In the genomic region with DNA sequence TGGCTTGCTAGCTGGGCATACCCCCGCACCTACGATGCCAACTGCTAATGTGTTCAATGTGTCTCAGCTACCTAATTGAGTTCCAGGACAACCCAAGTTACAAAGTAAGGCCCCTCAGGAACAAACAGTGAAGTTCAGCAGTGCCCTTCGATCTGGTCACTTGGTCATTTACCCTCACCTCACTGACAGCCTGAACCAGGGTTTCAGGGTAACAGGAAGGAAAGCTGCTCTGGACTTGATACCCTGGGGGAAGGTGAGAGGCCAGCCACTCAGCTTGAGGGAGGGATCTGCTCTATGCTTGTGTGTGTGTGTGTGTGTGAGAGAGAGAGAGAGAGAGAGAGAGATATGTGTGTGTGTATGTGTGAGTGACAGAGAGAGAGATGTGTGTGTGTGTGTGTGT, we compare ENCODE assay signal across 25 mouse cellular contexts. TPM values are rescaled to one million over a fixed set of nuclear protein-coding genes. Genes with fewer than 3 reads are reported as not detected.
DNase-seq lines count a peak whose midpoint lies in the region; ATAC-seq lines count a peak whose summit lies in the region.
"Had no signal": no experiment of that assay in that cellular context is flagged by ENCODE, and none has a peak within 500 bp of the region (broad histone marks: within the 10 kb centered on the region; RNA-seq: fewer than 3 reads in every experiment).

No protein-coding gene starts in this region.

- H3K9me3 ChIP-seq in forebrain, embryonic 11.5 days (ENCODE audit: control insufficient read depth, low read length) = no peaks in the 10 kb centered on the region
- H3K9me3 ChIP-seq in forebrain, embryonic 12.5 days = no peaks in the 10 kb centered on the region
- H3K9me3 ChIP-seq in hindbrain, embryonic 10.5 days = no peaks in the 10 kb centered on the region
- no peaks in the 10 kb centered on the region for H3K9me3 ChIP-seq in hindbrain, embryonic 11.5 days (ENCODE audit: control insufficient read depth, low read length)
- no peaks in the 10 kb centered on the region for H3K9me3 ChIP-seq in liver, embryonic 13.5 days (replicated peaks)
- H3K9me3 ChIP-seq: forebrain, embryonic 15.5 days; G1E; limb, embryonic 13.5 days; stomach, embryonic 15.5 days had no signal

- H3K36me3 ChIP-seq in forebrain, embryonic 11.5 days (ENCODE audit: control insufficient read depth, insufficient read depth, low read length) = no peaks in the 10 kb centered on the region
- H3K36me3 ChIP-seq in forebrain, embryonic 12.5 days (replicated peaks) = no peaks in the 10 kb centered on the region
- no peaks in the 10 kb centered on the region for H3K36me3 ChIP-seq in hindbrain, embryonic 10.5 days
- H3K36me3 ChIP-seq in hindbrain, embryonic 11.5 days (ENCODE audit: control insufficient read depth, insufficient read depth, low read length) = no peaks in the 10 kb centered on the region
- no peaks in the 10 kb centered on the region for H3K36me3 ChIP-seq in liver, embryonic 13.5 days
- H3K36me3 ChIP-seq: forebrain, embryonic 15.5 days; limb, embryonic 13.5 days; stomach, embryonic 15.5 days had no signal

- no peak overlapping the region for H3K4me3 ChIP-seq in forebrain, embryonic 11.5 days (ENCODE audit: low read depth, low read length)
- no peak overlapping the region for H3K4me3 ChIP-seq in forebrain, embryonic 12.5 days (replicated peaks)
- no peak overlapping the region for H3K4me3 ChIP-seq in hindbrain, embryonic 10.5 days
- no peak overlapping the region for H3K4me3 ChIP-seq in hindbrain, embryonic 11.5 days (ENCODE audit: low read depth, low read length)
- no peak overlapping the region for H3K4me3 ChIP-seq in liver, embryonic 13.5 days (replicated peaks)
- H3K4me3 ChIP-seq: forebrain, embryonic 15.5 days; left cerebral cortex, adult 2 months; limb, embryonic 13.5 days; stomach, embryonic 15.5 days had no signal

- peak; percentile 46 for DNase-seq in forebrain, embryonic 11.5 days (ENCODE audit: low spot score)
- DNase-seq in hindbrain, embryonic 10.5 days (ENCODE audit: low spot score) = no peak
- no peak for DNase-seq in hindbrain, embryonic 11.5 days (ENCODE audit: low spot score)
- no peak for DNase-seq in liver, embryonic 13.5 days
- DNase-seq in liver = no peak
- DNase-seq in spleen, adult 18-20 months = no peak
- DNase-seq: adrenal gland, adult 8-10 months; cerebellum, adult 11 months; cerebellum, adult 9-10 months; cerebellum, postnatal 36 days; kidney, adult 18-20 months; lung, adult 18-20 months; lung, postnatal 4 days; midbrain, embryonic 14.5 days; right cerebral cortex, postnatal 14 days; thymus, postnatal 14 days had no signal

- ATAC-seq in forebrain, embryonic 11.5 days (replicated peaks; ENCODE audit: low FRiP score) = no peak
- no peak for ATAC-seq in forebrain, embryonic 12.5 days (ENCODE audit: low FRiP score)
- no peak for ATAC-seq in hindbrain, embryonic 11.5 days (ENCODE audit: low FRiP score)
- peak; percentile 19; the same call in 1 of the 2 replicates for ATAC-seq in liver, embryonic 13.5 days (ENCODE audit: low read depth)
- ATAC-seq: forebrain, embryonic 15.5 days; hindbrain, embryonic 16.5 days; lung, postnatal 0 days had no signal

- H3K4me1 ChIP-seq in forebrain, embryonic 11.5 days (replicated peaks; ENCODE audit: control insufficient read depth, insufficient read depth, low read length) = peaks cover 32% of the 10 kb centered on the region
- peaks cover 90% of the 10 kb centered on the region for H3K4me1 ChIP-seq in forebrain, embryonic 12.5 days
- H3K4me1 ChIP-seq in hindbrain, embryonic 10.5 days (replicated peaks) = peaks cover 100% of the 10 kb centered on the region
- H3K4me1 ChIP-seq in hindbrain, embryonic 11.5 days (replicated peaks; ENCODE audit: control insufficient read depth, insufficient read depth, low read length) = peaks cover 39% of the 10 kb centered on the region
- peaks cover 93% of the 10 kb centered on the region for H3K4me1 ChIP-seq in liver, embryonic 13.5 days (replicated peaks)

- H3K4me2 ChIP-seq in forebrain, embryonic 11.5 days (ENCODE audit: low read depth, low read length, severe bottlenecking) = no peak overlapping the region
- no peak overlapping the region for H3K4me2 ChIP-seq in forebrain, embryonic 12.5 days
- H3K4me2 ChIP-seq in hindbrain, embryonic 11.5 days (replicated peaks; ENCODE audit: low read depth, low read length) = no peak overlapping the region
- no peak overlapping the region for H3K4me2 ChIP-seq in liver, embryonic 13.5 days
- H3K4me2 ChIP-seq: forebrain, embryonic 15.5 days; limb, embryonic 13.5 days had no signal

- H3K27ac ChIP-seq in forebrain, embryonic 11.5 days (ENCODE audit: low read depth, low read length) = no peak overlapping the region
- no peak overlapping the region for H3K27ac ChIP-seq in forebrain, embryonic 12.5 days
- 0 out of 2 replicates have a peak overlapping the region, but pooled peaks have one; percentile 29 for H3K27ac ChIP-seq in hindbrain, embryonic 10.5 days
- H3K27ac ChIP-seq in hindbrain, embryonic 11.5 days (ENCODE audit: low read depth, low read length) = no peak overlapping the region
- no peak overlapping the region; the same call in 1 of the 2 replicates for H3K27ac ChIP-seq in liver, embryonic 13.5 days
- H3K27ac ChIP-seq: forebrain, embryonic 15.5 days; kidney, postnatal 0 days; left cerebral cortex, adult 2 months; limb, embryonic 13.5 days; stomach, embryonic 15.5 days had no signal

- WGBS in forebrain, embryonic 11.5 days = 81% methylated on average over 3 of the region's 3 CpGs
- 85% methylated on average over 3 of the region's 3 CpGs for WGBS in forebrain, embryonic 12.5 days
- 79% methylated on average over 3 of the region's 3 CpGs for WGBS in hindbrain, embryonic 10.5 days
- 79% methylated on average over 3 of the region's 3 CpGs for WGBS in hindbrain, embryonic 11.5 days
- WGBS in liver, embryonic 13.5 days (ENCODE audit: insufficient replicate concordance) = 54% methylated on average over 3 of the region's 3 CpGs

- no peak overlapping the region for H3K9ac ChIP-seq in forebrain, embryonic 11.5 days (ENCODE audit: low read length)
- H3K9ac ChIP-seq in forebrain, embryonic 12.5 days = no peak overlapping the region
- H3K9ac ChIP-seq in hindbrain, embryonic 11.5 days (ENCODE audit: low read depth, low read length) = no peak overlapping the region
- H3K9ac ChIP-seq in liver, embryonic 13.5 days = no peak overlapping the region
- H3K9ac ChIP-seq: forebrain, embryonic 15.5 days; stomach, embryonic 15.5 days had no signal

- no peaks in the 10 kb centered on the region for H3K27me3 ChIP-seq in forebrain, embryonic 11.5 days (ENCODE audit: control insufficient read depth, insufficient read depth, low read length)
- H3K27me3 ChIP-seq in forebrain, embryonic 12.5 days = peaks cover 39% of the 10 kb centered on the region
- H3K27me3 ChIP-seq in hindbrain, embryonic 10.5 days (ENCODE audit: insufficient read depth, poor library complexity, severe bottlenecking) = no peaks in the 10 kb centered on the region
- no peaks in the 10 kb centered on the region for H3K27me3 ChIP-seq in hindbrain, embryonic 11.5 days (ENCODE audit: control insufficient read depth, insufficient read depth, low read length)
- no peaks in the 10 kb centered on the region for H3K27me3 ChIP-seq in liver, embryonic 13.5 days
- H3K27me3 ChIP-seq: forebrain, embryonic 15.5 days; limb, embryonic 13.5 days; stomach, embryonic 15.5 days had no signal

RNA-seq across cellular contexts. Expression of a gene that starts 11.2 kb away (rescaled TPM):
- polyA plus RNA-seq in forebrain, embryonic 11.5 days (2014; fragmentation: Nextera tagmentation; extraction: Ambion mirVana) = 15.5 and 16.3 TPM in 2 replicates
- 17.4 and 17.7 TPM in 2 replicates for polyA plus RNA-seq in forebrain, embryonic 12.5 days (2016; fragmentation: Nextera tagmentation; extraction: Ambion mirVana)
- polyA plus RNA-seq in hindbrain, embryonic 10.5 days (2016; fragmentation: Nextera tagmentation; extraction: Ambion mirVana) = 10.4 and 11.7 TPM in 2 replicates
- polyA plus RNA-seq in hindbrain, embryonic 11.5 days (2014; fragmentation: Nextera tagmentation; extraction: Ambion mirVana) = 13.1 and 18.6 TPM in 2 replicates
- 2.0 and 2.5 TPM in 2 replicates for polyA plus RNA-seq in liver, embryonic 13.5 days (2015; fragmentation: Nextera tagmentation; extraction: Ambion mirVana)
